Mouse (Mus musculus): ENCODE measurements around the gene Galnt2. TPM values are rescaled to one million over a fixed set of nuclear protein-coding genes. Genes with fewer than 3 reads are reported as not detected.
A peak's percentile ranks its signal among the peaks of the same experiment; 100 is the strongest.

Galnt2 gene
- polyA plus RNA-seq (2012; rRNA removed) = 8.1 and 9.4 TPM in 2 replicates

DNA sequence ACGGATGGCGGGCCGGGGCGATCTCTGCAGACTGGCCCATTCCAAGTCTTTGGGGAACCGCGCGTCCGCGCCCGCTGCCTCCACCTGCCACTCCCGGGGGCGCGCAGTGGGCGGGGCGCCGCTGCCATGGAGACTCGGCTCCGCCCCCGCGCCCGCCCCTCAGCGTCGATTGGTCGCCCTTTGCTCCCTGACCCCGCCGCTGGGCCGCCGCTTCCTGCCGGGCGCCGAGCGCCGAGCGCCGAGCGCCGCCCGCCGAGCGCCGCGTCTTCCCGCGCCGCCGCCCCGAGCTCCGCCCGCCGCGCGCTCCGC is at the start of gene Galnt2:
TSS of gene Galnt2 (plus strand) at position 216 of the 309 bp plus-strand sequence.
- H3K4me1 ChIP-seq (ENCODE audit: control insufficient read depth, insufficient read depth, insufficient read length, low read length) = peaks cover 17% of the 10 kb centered on the region; the same call in 1 of the 2 replicates
- TF ChIP-seq POLR2A (IDR thresholded peaks at IDR 0.05; ENCODE audit: low read depth, low read length) (no peak), CTCF (IDR thresholded peaks at IDR 0.05; ENCODE audit: extremely low read depth, insufficient read length, insufficient replicate concordance, low read depth, low read length) (no peak)
- no peaks in the 10 kb centered on the region for H3K36me3 ChIP-seq (ENCODE audit: control insufficient read depth, insufficient read depth, low read length)
- H3K27me3 ChIP-seq (ENCODE audit: control insufficient read depth, insufficient read depth, low read length) = no peaks in the 10 kb centered on the region
- 1% methylated on average over 46 of the region's 53 CpGs for WGBS
- peak within 1 kb of the TSS; percentile 44 for H3K27ac ChIP-seq (ENCODE audit: insufficient read depth, low read depth, low read length)
- peak within 1 kb of the TSS; percentile 84 for H3K4me3 ChIP-seq (ENCODE audit: low read depth, low read length)

DNA sequence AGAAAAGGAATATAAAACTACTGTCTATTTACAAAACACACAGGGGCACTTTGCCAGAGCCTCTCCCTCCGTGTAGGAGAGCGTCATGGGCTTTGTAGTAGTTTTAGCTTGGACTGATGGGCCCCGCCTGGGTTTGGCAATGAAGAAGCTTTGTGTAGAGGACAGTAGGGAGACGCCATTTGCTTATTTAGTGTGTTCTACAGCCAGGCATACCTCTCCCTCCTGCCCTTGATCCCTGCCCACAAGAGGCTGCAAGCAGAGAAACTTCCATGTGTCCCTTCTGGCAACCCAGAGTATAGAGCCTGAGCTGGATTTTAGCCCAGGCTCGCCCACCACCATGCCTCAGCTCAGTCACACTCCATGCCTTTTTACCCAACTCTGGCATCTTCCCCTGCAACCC is 49.4 kb upstream of the Galnt2 start:
- 50% methylated on average over 5 of the region's 5 CpGs for WGBS
- Histone ChIP-seq H3K36me3 (ENCODE audit: control insufficient read depth, insufficient read depth, low read length) (no peaks in the 10 kb centered on the region), H3K4me3 (ENCODE audit: low read depth, low read length) (no peak overlapping the region), H3K27ac (ENCODE audit: insufficient read depth, low read depth, low read length) (no peak overlapping the region), H3K4me1 (ENCODE audit: control insufficient read depth, insufficient read depth, insufficient read length, low read length) (no peaks in the 10 kb centered on the region; the same call in 1 of the 2 replicates), H3K27me3 (ENCODE audit: control insufficient read depth, insufficient read depth, low read length) (no peaks in the 10 kb centered on the region)
- TF ChIP-seq CTCF (IDR thresholded peaks at IDR 0.05; ENCODE audit: extremely low read depth, insufficient read length, insufficient replicate concordance, low read depth, low read length) (no peak), POLR2A (IDR thresholded peaks at IDR 0.05; ENCODE audit: low read depth, low read length) (no peak)

DNA sequence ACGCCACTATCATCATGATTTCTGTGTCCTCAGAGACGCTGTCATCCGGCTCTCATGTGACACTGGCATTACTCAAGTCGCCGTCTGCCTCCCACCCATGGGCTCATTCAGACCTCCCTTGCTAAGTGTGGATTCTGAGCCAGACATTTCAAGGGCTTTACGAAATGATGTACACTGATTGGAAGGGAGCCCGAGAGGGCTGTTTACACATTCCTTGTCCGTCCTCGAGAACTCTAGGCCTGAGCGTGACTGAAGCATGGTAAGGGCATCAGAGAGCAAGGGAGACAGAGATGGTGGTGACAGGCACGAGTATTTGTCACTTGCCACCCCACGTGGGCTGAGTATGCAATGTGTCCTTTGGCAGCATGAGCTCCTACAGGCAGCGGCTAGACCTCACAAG is 49.0 kb upstream of the Galnt2 start:
- no peaks in the 10 kb centered on the region for H3K27me3 ChIP-seq (ENCODE audit: control insufficient read depth, insufficient read depth, low read length)
- TF ChIP-seq POLR2A (IDR thresholded peaks at IDR 0.05; ENCODE audit: low read depth, low read length) = no peak
- TF ChIP-seq CTCF (IDR thresholded peaks at IDR 0.05; ENCODE audit: extremely low read depth, insufficient read length, insufficient replicate concordance, low read depth, low read length) = no peak
- H3K27ac ChIP-seq (ENCODE audit: insufficient read depth, low read depth, low read length) = peak overlapping the region; percentile 17
- H3K4me3 ChIP-seq (ENCODE audit: low read depth, low read length) = no peak overlapping the region
- WGBS = 55% methylated on average over 13 of the region's 13 CpGs
- no peaks in the 10 kb centered on the region for H3K36me3 ChIP-seq (ENCODE audit: control insufficient read depth, insufficient read depth, low read length)
- H3K4me1 ChIP-seq (ENCODE audit: control insufficient read depth, insufficient read depth, insufficient read length, low read length) = no peaks in the 10 kb centered on the region; the same call in 1 of the 2 replicates

GRCm38 (mm10) chr8:124184078-124184477 is 47.1 kb upstream of the Galnt2 start:
- 81% methylated on average over 3 of the region's 3 CpGs for WGBS
- Histone ChIP-seq H3K4me3 (ENCODE audit: low read depth, low read length) (no peak overlapping the region), H3K27me3 (ENCODE audit: control insufficient read depth, insufficient read depth, low read length) (no peaks in the 10 kb centered on the region), H3K36me3 (ENCODE audit: control insufficient read depth, insufficient read depth, low read length) (no peaks in the 10 kb centered on the region), H3K4me1 (ENCODE audit: control insufficient read depth, insufficient read depth, insufficient read length, low read length) (no peaks in the 10 kb centered on the region; the same call in 1 of the 2 replicates), H3K27ac (ENCODE audit: insufficient read depth, low read depth, low read length) (peak overlapping the region; percentile 46; the same call in 1 of the 2 replicates)
- no peak for TF ChIP-seq POLR2A (IDR thresholded peaks at IDR 0.05; ENCODE audit: low read depth, low read length)
- TF ChIP-seq CTCF (IDR thresholded peaks at IDR 0.05; ENCODE audit: extremely low read depth, insufficient read length, insufficient replicate concordance, low read depth, low read length) = no peak

DNA sequence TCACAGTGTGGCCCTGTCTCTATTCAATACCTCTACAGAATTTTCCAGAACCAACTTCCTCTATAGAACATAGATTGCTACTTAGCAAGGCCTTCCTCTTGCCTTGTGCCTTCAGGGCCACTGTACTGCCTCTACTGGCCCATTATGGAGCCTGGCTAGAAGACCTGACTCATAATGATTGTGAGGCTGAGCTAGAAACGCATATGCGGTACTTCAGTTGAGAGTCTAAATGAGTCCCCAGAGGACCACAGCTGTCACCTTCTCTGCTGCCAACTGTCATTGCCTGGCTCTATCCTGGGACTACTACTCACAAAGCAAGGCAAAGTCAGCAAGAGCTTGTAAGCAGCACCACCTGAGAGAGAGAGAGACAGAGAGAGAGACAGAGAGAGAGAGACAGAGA is 46.7 kb upstream of the Galnt2 start:
- 72% methylated on average over 2 of the region's 2 CpGs for WGBS
- TF ChIP-seq CTCF (IDR thresholded peaks at IDR 0.05; ENCODE audit: extremely low read depth, insufficient read length, insufficient replicate concordance, low read depth, low read length) (no peak), POLR2A (IDR thresholded peaks at IDR 0.05; ENCODE audit: low read depth, low read length) (no peak)
- H3K27ac ChIP-seq (ENCODE audit: insufficient read depth, low read depth, low read length) = no peak overlapping the region; the same call in 1 of the 2 replicates

GRCm38 (mm10) chr8:124185081-124185480 is 46.1 kb upstream of the Galnt2 start:
- H3K27ac ChIP-seq (ENCODE audit: insufficient read depth, low read depth, low read length) = no peak overlapping the region
- H3K4me1 ChIP-seq (ENCODE audit: control insufficient read depth, insufficient read depth, insufficient read length, low read length) = no peaks in the 10 kb centered on the region; the same call in 1 of the 2 replicates
- no peaks in the 10 kb centered on the region for H3K27me3 ChIP-seq (ENCODE audit: control insufficient read depth, insufficient read depth, low read length)
- TF ChIP-seq POLR2A (IDR thresholded peaks at IDR 0.05; ENCODE audit: low read depth, low read length) (no peak), CTCF (IDR thresholded peaks at IDR 0.05; ENCODE audit: extremely low read depth, insufficient read length, insufficient replicate concordance, low read depth, low read length) (no peak)
- H3K36me3 ChIP-seq (ENCODE audit: control insufficient read depth, insufficient read depth, low read length) = no peaks in the 10 kb centered on the region
- H3K4me3 ChIP-seq (ENCODE audit: low read depth, low read length) = no peak overlapping the region
- WGBS = 84% methylated on average over 6 of the region's 6 CpGs

More for the DNA sequence above, 46.7 kb upstream of the Galnt2 start:
- Histone ChIP-seq H3K4me1 (ENCODE audit: control insufficient read depth, insufficient read depth, insufficient read length, low read length) (no peaks in the 10 kb centered on the region; the same call in 1 of the 2 replicates), H3K36me3 (ENCODE audit: control insufficient read depth, insufficient read depth, low read length) (no peaks in the 10 kb centered on the region), H3K27me3 (ENCODE audit: control insufficient read depth, insufficient read depth, low read length) (no peaks in the 10 kb centered on the region), H3K4me3 (ENCODE audit: low read depth, low read length) (no peak overlapping the region)

DNA sequence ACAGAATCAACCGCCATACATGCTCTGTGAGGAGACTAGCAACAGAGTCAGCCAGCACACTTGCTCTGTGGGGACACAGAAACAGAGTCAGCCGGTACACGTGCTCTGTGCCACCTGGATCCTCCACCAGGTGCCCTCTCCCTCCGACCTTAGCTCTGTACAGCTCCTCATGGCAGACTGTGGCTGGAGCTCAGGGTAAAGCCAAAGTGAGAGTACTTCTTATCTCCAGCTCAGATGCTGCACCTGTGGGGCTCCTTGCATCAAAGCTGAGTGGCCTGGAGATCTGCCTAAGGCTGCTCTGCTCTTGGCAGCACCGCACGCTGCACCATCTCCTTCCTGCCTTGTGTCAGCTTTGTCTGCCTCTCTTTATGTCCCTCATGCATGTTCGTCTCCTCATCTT is 40.8 kb upstream of the Galnt2 start:
- H3K27me3 ChIP-seq (ENCODE audit: control insufficient read depth, insufficient read depth, low read length) = no peaks in the 10 kb centered on the region
- H3K36me3 ChIP-seq (ENCODE audit: control insufficient read depth, insufficient read depth, low read length) = no peaks in the 10 kb centered on the region
- no peak overlapping the region for H3K4me3 ChIP-seq (ENCODE audit: low read depth, low read length)
- TF ChIP-seq CTCF (IDR thresholded peaks at IDR 0.05; ENCODE audit: extremely low read depth, insufficient read length, insufficient replicate concordance, low read depth, low read length) (no peak), POLR2A (IDR thresholded peaks at IDR 0.05; ENCODE audit: low read depth, low read length) (no peak)
- no peak overlapping the region for H3K27ac ChIP-seq (ENCODE audit: insufficient read depth, low read depth, low read length)
- H3K4me1 ChIP-seq (ENCODE audit: control insufficient read depth, insufficient read depth, insufficient read length, low read length) = no peaks in the 10 kb centered on the region
- 69% methylated on average over 7 of the region's 7 CpGs for WGBS

Data from small intestine, adult 2 months (tissue).